Mouse (Mus musculus) lung, postnatal 10 days (tissue): ENCODE data around the gene 5730455P16Rik.
"Not testable (repeated sequence)": the region's sequence is repeated elsewhere in the genome, so short reads cannot be mapped to it uniquely, and the experiment has no call there.

Source experiments
- DNase-seq: peaks from one replicate; pipeline ENCODE4 v3.0.0; 2021

The 5730455P16Rik gene

GRCm38 (mm10) chr11:80378452-80379068, 726 bp upstream of the 5730455P16Rik start:
- DNase-seq = not testable (repeated sequence)

- no peak for DNase-seq
These were observed 1.2 kb downstream of the 5730455P16Rik start for GRCm38 (mm10) chr11:80376651-80377050.

GRCm38 (mm10) chr11:80368949-80369348, 8.9 kb downstream of the 5730455P16Rik start:
- DNase-seq = no peak

DNA sequence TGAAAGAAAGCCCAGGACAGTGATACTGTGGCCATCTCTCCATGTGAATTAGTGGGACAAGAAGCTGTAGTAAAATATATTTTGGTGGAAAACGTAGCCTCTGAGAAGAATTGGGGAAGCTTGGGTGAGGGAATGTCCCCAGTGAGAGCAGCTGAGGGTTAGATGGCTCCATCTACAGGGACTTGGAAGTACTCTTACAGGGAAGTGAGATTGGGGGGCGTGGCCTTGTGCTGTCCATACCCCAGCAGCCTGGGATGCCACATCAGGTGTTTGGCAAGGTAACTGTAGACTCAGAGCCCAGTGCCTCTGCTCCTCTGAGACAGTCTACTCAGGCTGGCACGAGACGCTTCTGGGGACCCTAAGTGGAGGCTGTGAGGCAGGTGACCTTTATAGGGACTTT, 23.0 kb downstream of the 5730455P16Rik start:
- peak; percentile 17 for DNase-seq

DNA sequence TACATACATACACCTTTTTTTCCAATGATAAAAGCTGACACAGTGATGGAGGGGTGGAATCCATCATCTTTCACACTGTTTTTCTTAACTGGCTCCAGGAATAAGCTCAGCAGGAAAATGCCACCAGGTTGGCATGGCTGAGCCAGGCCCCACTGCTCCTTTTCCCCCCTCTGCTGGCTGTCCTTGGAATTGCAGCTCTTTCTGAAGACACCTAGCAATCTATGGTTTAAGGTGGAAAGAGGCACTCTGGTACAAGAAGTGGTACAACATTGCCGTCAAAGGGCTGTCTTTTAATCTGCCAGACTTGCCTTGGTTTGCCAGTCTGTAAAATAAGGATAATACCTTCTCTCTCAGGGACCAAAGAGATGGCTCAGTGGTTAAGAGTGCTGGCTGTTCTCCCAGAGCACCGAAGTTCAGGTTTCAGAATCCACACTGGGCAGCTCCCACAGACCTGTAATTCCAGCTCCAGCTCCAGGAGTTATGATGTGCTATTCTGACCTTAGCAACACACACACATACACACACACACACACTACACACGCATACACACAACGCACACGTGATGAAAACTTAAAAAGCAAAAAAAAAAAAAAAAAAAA, 25.9 kb downstream of the 5730455P16Rik start:
- DNase-seq = peak; percentile 86

GRCm38 (mm10) chr11:80342482-80342881, 35.4 kb downstream of the 5730455P16Rik start:
- no peak for DNase-seq

DNA sequence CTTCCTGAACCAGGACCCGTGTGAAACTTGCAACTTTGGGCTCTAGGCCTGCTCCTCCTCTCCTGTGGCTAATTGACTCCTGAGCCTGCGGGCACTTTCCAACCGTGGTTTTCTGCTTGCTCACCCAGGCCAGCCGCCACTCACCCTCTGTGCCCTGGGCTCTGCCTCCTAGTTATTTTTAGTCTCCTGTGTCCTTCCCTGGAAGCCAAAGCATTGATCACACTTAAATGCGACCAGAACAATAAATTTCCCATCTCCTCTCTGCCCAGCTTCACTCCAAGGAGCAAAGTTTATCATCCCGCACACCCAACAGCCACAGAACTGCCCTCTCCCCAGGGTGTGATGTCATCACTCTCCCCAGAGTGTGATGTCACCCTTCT, 41.5 kb downstream of the 5730455P16Rik start:
- no peak for DNase-seq

DNA sequence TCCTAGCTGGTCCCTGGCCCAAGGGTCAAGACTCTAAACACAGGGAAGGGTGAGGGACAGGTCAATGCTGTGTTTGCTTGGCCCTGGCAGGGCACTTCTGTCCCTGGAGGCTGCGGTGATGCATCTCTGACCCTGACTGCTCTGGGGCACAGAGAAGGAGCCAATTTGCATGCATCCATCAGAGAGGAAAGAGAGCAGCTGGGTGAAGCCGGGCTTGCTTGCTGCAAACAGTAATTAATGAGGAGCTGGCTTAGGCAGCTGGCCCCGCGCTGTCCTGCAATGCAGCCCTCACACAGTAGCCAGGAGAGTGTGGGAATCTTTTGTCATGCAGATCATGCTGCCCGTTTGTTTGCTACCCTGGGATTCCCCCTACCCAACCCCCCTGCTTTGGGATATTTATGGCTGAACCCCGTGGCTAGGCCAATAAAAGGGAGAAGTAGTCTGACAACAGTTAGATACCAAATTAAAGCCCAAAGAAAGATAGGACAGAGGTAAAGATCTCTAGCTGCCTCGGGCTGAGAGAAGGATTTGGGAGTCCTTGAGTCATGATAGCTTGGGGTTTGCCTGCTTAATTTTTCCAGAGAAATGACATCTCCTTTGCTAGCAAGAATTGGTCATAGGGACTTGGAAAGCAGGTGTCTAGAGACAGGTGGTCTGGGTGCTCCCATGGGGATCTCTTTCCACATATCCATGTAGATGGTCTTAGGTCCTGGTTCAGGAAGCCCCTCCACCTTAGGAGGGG, 42.1 kb downstream of the 5730455P16Rik start:
- no peak for DNase-seq

DNA sequence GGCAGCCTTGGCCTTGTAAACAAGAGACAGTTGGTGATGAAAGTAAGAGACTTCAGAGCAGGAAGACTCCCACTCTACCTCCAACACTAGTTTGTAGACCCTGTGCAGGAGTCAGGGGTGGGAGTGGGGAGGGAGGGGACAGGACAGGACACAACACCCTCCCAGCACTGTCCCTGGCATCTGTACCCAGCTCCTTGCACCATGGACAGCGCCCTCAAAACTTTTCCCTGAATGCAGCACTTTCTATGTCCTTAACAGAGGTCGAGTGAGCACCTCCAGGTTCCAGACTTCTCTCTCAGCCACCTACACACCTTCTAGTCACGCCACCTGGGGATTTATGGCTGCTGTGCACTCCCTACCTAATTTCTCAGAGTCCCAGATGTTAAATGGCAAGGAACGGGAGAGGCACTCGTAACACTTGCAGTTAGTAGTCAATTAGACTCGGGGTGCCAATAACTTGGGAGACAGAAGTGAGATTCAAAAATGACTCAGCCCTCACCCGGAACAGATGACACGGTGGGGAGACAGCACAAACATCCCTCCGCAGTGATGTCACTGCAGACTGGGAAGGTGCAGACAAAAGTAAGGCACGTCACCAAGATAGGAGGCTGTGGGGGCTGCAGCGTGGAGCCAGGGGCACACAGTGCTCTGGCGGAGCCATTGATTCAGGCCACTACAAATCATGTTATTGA, 45.0 kb downstream of the 5730455P16Rik start:
- no peak for DNase-seq

GRCm38 (mm10) chr11:80324636-80325035, 53.2 kb downstream of the 5730455P16Rik start:
- no peak for DNase-seq

- no peak for DNase-seq
These were observed 54.6 kb downstream of the 5730455P16Rik start for GRCm38 (mm10) chr11:80323255-80323654.

- DNase-seq = no peak
These were observed 61.8 kb downstream of the 5730455P16Rik start for GRCm38 (mm10) chr11:80315743-80316639.

- DNase-seq = no peak
These were observed 63.9 kb downstream of the 5730455P16Rik start for GRCm38 (mm10) chr11:80313944-80314343.

GRCm38 (mm10) chr11:80313462-80313861, 64.4 kb downstream of the 5730455P16Rik start:
- no peak for DNase-seq

GRCm38 (mm10) chr11:80312565-80312964, 65.3 kb downstream of the 5730455P16Rik start:
- DNase-seq = no peak

DNA sequence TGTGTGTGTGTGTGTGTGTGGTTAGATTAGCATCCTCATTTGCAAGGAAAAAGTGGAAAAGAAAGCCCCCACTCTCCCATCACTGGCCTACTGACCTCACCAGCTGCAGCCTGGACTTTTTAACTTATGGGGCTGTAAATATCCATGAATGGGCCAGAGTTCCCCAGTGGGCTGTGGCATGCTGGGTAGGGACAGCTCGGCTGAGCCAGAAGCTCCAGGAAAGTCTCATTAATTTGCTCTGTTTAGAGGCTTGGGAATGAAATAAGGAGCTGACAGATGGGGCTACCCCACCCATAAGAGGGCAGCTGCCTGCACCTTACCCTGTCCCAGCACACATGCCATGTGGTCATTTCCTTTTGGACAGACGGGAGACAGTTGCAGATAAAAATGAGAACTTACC, 65.8 kb downstream of the 5730455P16Rik start:
- no peak for DNase-seq

DNA sequence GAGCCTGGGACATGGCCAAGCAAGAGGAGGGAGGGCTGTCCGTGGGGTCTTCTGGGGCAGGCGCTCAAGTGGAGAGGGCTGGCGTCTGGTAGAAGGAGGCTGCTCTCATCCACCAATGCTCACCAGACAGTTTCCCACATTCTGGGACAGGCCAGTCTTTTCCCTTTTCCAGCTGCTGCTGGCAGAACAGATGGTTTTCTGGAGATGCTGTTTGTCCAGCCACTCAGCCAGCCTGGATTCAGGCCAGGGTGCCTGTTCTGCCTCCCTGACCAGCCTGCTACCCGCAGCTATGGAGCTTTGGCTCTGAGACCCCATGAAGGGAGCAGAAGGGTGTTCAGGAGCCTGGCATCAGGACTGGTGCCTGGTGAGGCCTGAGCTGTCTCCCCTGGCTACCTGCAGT, 66.6 kb downstream of the 5730455P16Rik start:
- DNase-seq = no peak
